Mouse (Mus musculus): ENCODE results near the gene Cald1.

Gene Cald1

DNA sequence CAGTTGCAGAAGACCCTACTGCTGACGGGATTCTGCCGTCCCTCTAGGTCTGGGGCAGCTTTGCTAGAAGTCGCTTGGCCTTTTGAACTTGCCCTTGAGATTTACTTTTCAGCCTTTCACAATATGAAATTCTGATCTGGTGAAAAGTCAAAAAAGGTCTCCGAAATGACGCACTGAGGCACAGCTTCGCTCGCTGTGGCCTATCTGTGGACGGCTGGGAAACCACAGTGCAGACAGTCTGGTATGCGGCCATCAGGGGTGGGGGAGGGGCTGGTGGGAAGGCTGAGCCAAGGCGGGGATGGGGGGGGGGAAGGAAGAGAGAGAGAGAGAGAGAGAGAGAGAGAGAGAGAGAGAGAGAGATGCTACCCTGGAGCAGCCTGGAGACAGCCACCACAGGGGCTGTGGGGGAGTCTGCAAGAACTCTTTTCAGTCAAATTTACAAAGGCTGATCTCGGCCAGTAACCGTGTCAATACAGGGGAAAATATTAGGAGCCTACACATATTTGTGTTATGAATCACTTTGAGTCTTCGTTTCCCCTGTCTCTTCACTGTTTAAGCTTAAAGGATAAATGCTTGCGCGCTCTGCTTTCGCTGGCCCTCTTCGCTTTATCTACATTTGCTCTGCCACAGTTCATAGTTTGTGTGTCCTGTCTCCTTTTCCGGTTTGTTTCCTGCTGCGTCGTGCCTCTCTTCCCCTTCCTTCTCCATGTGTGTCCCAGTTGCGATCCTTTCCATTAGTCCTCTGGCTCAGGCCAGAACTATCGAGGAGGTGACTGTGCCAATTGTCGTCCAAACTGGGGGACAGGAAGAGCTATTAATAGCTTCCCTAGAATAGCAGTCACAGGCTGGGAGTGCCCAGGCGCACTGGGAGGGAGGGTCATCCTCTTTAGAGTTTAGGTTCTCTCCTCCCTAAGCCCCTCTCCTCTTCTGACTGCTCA is 11.9 kb downstream of the Cald1 start:
- intact Hi-C loops (cut with DNase I): no loop called here

- intact Hi-C loops (cut with DNase I): no loop called here
Observed at GRCm38 (mm10) chr6:34613122-34613521, 14.8 kb downstream of the Cald1 start.

- intact Hi-C loops (cut with DNase I): no loop called here
Observed at GRCm38 (mm10) chr6:34615419-34615818, 17.1 kb downstream of the Cald1 start.

GRCm38 (mm10) chr6:34619494-34619893 is 21.2 kb downstream of the Cald1 start:
- intact Hi-C loops (cut with DNase I): no loop called here

- intact Hi-C loops (cut with DNase I): no loop called here
Observed at GRCm38 (mm10) chr6:34620242-34620641, 21.9 kb downstream of the Cald1 start.

GRCm38 (mm10) chr6:34622865-34623264 is 24.6 kb downstream of the Cald1 start:
- intact Hi-C loops (cut with DNase I): no loop called here

DNA sequence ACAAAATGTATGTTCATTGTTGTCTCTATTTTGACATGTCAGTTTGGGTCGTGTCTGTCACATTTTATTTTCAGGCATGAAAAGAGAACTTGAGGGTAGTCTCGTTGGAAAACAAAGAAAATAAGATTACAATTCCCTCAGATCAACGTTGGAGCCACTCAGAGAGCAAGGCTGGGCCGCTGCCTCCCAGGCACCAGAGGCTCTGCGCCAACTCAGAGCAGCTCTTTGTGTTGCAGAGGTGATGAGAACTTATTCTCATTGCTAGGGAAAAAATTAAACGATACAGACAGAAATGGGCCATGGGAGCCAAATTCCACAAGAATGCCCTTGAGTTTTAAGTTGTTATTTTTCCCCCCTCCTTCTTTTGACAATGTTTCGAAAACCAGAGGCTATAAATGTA is 25.0 kb downstream of the Cald1 start:
- intact Hi-C loops (cut with DNase I): no loop called here

DNA sequence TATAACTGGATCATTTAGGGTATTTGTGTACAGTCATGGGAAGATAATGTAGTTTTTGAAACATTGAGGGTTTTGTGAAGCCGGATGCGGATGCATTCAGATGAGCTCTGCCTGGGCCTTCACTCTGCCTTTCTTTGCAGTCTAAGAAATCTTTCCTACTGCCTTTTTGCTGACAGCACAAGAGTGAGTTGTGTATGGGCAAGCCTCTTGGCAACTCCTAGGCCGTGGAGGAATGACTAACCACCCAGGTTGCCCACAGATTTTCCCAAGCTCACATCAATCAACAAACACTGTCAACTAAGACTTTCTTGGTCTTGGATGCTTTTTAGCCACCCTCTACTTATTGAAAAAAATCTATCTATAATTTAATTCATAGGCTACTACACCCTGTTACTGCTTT is 26.2 kb downstream of the Cald1 start:
- intact Hi-C loops (cut with DNase I): no loop called here

DNA sequence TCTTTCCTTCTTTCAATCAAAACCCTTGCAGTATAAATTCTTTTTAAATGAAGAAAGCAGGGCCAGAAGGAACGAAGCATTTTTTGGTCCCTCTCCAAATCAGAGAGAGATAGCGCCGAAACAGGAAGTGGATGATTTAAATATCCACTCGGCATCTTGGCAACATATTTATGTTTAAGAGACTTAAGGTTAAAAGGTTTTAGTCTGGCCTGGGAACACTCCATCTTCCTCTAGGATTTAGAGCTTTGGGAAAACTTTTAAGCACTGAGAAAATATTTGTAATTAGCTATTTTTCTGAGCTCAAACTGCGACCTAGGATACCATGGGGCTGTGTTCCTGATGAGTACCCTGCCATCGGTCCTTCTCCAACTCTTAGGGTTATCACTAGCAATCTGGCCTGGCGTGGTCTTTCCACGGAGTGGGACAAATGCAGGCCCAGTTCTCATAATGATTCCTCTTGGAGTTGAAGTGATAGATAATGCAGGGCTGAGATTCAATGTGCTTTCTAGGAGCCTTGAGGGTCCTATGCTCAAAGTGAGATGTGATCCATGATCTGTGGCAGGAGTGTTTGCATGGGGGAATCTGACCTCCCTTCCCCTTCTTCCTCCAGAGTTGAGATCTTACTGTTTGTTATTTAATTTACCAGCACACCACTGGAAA is 28.4 kb downstream of the Cald1 start:
- intact Hi-C loops (cut with DNase I): no loop called here

GRCm38 (mm10) chr6:34628131-34628530 is 29.8 kb downstream of the Cald1 start:
- intact Hi-C loops (cut with DNase I): no loop called here

- intact Hi-C loops (cut with DNase I): no loop called here
Observed at GRCm38 (mm10) chr6:34633776-34634175, 35.5 kb downstream of the Cald1 start.

- intact Hi-C loops (cut with DNase I): no loop called here
Observed at GRCm38 (mm10) chr6:34637588-34638438, 39.5 kb downstream of the Cald1 start.

- intact Hi-C loops (cut with DNase I): no loop called here
Observed at GRCm38 (mm10) chr6:34638667-34639066, 40.4 kb downstream of the Cald1 start.

- intact Hi-C loops (cut with DNase I): no loop called here
Observed at GRCm38 (mm10) chr6:34640226-34640625, 41.9 kb downstream of the Cald1 start.

- intact Hi-C loops (cut with DNase I): no loop called here
Observed at GRCm38 (mm10) chr6:34641081-34641480, 42.8 kb downstream of the Cald1 start.

- intact Hi-C loops (cut with DNase I): no loop called here
Observed at GRCm38 (mm10) chr6:34642075-34642547, 43.8 kb downstream of the Cald1 start.

DNA sequence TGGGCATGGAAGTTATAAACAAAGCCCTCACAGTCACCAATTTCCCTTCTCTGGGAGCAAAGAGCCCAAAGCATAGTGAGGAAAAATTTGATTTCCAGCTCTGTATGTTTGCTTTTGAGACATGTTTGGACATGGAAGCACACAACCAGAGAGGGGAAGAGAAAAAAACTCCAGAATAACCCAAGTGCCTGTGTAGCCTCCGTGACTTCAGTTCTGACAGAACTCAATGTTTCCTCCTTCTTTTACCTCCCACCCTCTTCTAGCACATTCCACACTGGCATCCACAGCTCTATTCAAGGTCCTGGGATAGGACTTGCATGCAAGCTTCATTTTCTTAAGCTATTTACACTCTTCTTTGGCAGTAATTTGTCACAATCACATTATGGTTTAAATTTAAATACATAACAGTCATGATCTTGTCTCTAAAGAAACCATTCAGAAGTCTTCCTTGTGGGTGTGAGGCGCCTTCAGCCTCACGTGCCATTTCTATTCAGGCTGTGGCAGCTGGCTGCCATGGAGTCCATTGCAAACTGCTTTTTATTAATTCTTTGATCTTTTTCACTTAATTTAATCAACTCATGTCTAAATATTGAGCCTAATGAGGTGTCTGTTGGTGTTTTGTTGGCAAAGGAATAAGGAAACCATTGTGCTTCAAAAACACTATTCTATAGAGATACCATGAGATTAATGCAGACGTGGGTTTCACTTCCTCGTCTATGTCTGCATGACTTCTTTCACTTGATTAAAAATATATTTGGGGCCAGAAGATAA is 49.9 kb downstream of the Cald1 start:
- intact Hi-C loops (cut with DNase I): no loop called here

GRCm38 (mm10) chr6:34651298-34651697 is 53.0 kb downstream of the Cald1 start:
- intact Hi-C loops (cut with DNase I): no loop called here

GRCm38 (mm10) chr6:34655719-34656118 is 57.4 kb downstream of the Cald1 start:
- intact Hi-C loops (cut with DNase I): loop anchor here (5.0 kb wide), 1 partner anchor 97 kb away; no protein-coding TSS in a partner anchor

DNA sequence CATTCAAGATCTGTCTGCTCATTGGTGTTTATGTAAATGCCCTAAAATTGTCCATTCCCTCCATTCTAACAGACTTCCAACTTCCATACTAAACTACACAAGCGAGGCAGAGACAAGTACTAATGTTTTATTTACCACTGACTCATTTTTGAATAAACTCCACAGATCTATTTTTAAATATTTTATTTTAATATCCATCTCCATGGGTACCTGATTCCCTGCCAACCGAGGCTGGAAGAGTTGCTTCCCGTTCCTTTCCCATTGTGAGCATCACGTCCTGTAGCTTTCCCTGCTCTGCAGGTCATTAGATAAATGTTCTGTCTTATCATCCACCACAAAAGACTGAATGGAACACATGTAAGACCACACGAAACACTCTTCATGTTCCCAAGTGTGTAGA is 60.5 kb downstream of the Cald1 start:
- intact Hi-C loops (cut with DNase I): loop anchor here (5.0 kb wide), 1 partner anchor 94 kb away; no protein-coding TSS in a partner anchor

GRCm38 (mm10) chr6:34660724-34661123 is 62.4 kb downstream of the Cald1 start:
- intact Hi-C loops (cut with DNase I): no loop called here
